Mouse (Mus musculus) ES-E14 (cell line): ENCODE measurements around the gene Panx2. TPM values are rescaled to one million over a fixed set of nuclear protein-coding genes. Genes with fewer than 3 reads are reported as not detected.

Experiments
- DNase-seq: peaks from one replicate; pipeline ENCODE4 v3.0.0-alpha.2; 2013; ENCODE audit warnings: low read depth, low spot score
- H3K27ac ChIP-seq: 2 replicates; pipeline ENCODE4 v1.5.1; 2012; ENCODE audit warnings: low read depth, mild to moderate bottlenecking, low read length, moderate library complexity, mixed read lengths; ENCODE audit not compliant: poor library complexity, insufficient read depth, severe bottlenecking
- H3K36me3 ChIP-seq: 2 replicates; pipeline ENCODE4 v1.6.1; 2012; ENCODE audit warnings: mild to moderate bottlenecking, low read length, moderate library complexity, mixed read lengths; ENCODE audit not compliant: control insufficient read depth, poor library complexity, insufficient read depth, severe bottlenecking
- H3K4me1 ChIP-seq, 2 experiments: fragments of 150-350 bp in 1 of 2; sonication (generic) in 1 of 2; 2 replicates each; pipeline ENCODE4 v1.6.1; 2012; ENCODE audit warnings: low read length in 2 of 2, mild to moderate bottlenecking in 1 of 2, mixed read lengths in 1 of 2; ENCODE audit not compliant: control insufficient read depth in 2 of 2, insufficient read depth in 2 of 2, poor library complexity in 1 of 2
- H3K4me3 ChIP-seq, 2 experiments: fragments of 150-350 bp in 1 of 2; sonication (generic) in 1 of 2; 2 replicates each; pipeline ENCODE4 v1.5.1; 2012; ENCODE audit warnings: low read length in 2 of 2, low read depth in 1 of 2, mild to moderate bottlenecking in 1 of 2, mixed read lengths in 1 of 2; ENCODE audit not compliant: insufficient read depth in 1 of 2, poor library complexity in 1 of 2, severe bottlenecking in 1 of 2
- H3K9ac ChIP-seq: 2 replicates; pipeline ENCODE4 v1.6.1; 2012; ENCODE audit warnings: low read depth, mild to moderate bottlenecking, low read length, mixed read lengths; ENCODE audit not compliant: poor library complexity, insufficient read depth, severe bottlenecking
- H3K9me3 ChIP-seq: fragments of 150-350 bp; sonication (generic); 2 replicates; pipeline ENCODE4 v1.6.1; 2012; ENCODE audit warnings: low read depth, mild to moderate bottlenecking, low read length; ENCODE audit not compliant: control insufficient read depth, insufficient read depth
- CHD2 ChIP-seq: IDR thresholded peaks from 2 replicates; pipeline ENCODE4 v1.6.1; 2014; ENCODE audit warnings: mild to moderate bottlenecking, low read depth, low read length, inconsistent platforms
- HCFC1 ChIP-seq: IDR thresholded peaks from 2 replicates; pipeline ENCODE4 v1.6.1; 2012; ENCODE audit warnings: low read length, inconsistent platforms, borderline replicate concordance; ENCODE audit not compliant: insufficient read depth
- MAFK ChIP-seq: IDR thresholded peaks from 2 replicates; pipeline ENCODE4 v1.6.1; 2014; ENCODE audit warnings: mild to moderate bottlenecking, low read depth, low read length, inconsistent platforms; ENCODE audit not compliant: insufficient read depth
- ZC3H11A ChIP-seq: IDR thresholded peaks from 2 replicates; pipeline ENCODE4 v1.6.1; 2012; ENCODE audit warnings: low read depth, mild to moderate bottlenecking, inconsistent platforms, low read length, borderline replicate concordance
- ZNF384 ChIP-seq: IDR thresholded peaks from 2 replicates; pipeline ENCODE4 v1.6.1; 2012; ENCODE audit warnings: low read depth, low read length, inconsistent platforms
- in situ Hi-C, 2 experiments: fragments of 600-800 bp; cut with MboI; formaldehyde crosslinking; loops; one replicate each; pipeline ENCODE4 v1.15.1; 2025; ENCODE audit warnings: low sequenced_read_pairs in 2 of 2, inconsistent platforms in 1 of 2; ENCODE audit not compliant: unreplicated experiment in 2 of 2
- total RNA-seq: library from RNA; depleted of rRNA; stranded (reverse); fragments of 300-350 nt; gene quantifications from 2 replicates; pipeline ENCODE4 v1.2.3, GENCODE M21; 2012

The Panx2 gene
- total RNA-seq, 1 experiment = 0.22 TPM

- TF ChIP-seq ZC3H11A = no peak
- TF ChIP-seq ZNF384 = no peak
- TF ChIP-seq HCFC1 = no peak
- no peak for TF ChIP-seq CHD2
- TF ChIP-seq MAFK = no peak
- peaks cover 39% of the 10 kb centered on the region for H3K36me3 ChIP-seq
- no peak overlapping the region for H3K27ac ChIP-seq
- no peak for DNase-seq
- in situ Hi-C loops = no loop called here
- no peak overlapping the region for H3K9ac ChIP-seq
- H3K9me3 ChIP-seq = no peaks in the 10 kb centered on the region
- H3K4me3 ChIP-seq = no peak overlapping the region
- no peaks in the 10 kb centered on the region for H3K4me1 ChIP-seq
Measured at GRCm38 (mm10) chr15:89097450-89097849, 37.9 kb downstream of the Panx2 start.

DNA sequence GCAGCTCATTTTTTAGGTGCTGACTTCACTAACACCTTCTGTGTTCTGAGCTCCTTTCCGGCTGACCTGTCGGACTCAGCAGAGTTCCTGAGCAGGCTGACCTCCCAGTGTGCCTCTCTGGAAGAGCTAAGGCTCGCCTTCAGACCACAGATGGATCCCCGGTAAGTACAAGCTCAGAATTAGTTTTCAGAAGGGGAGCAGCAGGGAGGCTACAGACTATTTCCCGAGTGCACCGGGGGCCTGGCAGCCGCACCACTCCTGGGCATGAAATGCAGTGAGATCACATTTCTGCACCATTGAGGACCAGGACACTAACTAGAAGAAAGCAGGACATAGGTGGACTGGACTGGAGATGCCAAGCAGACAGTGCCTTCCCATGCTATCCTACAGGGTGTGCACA lies 39.1 kb downstream of the Panx2 start:
- Histone ChIP-seq H3K36me3 (peaks cover 50% of the 10 kb centered on the region), H3K4me1 (no peaks in the 10 kb centered on the region), H3K27ac (no peak overlapping the region), H3K4me3 (no peak overlapping the region), H3K9ac (no peak overlapping the region), H3K9me3 (no peaks in the 10 kb centered on the region)
- no peak for TF ChIP-seq ZC3H11A
- TF ChIP-seq ZNF384 = no peak
- TF ChIP-seq MAFK = no peak
- TF ChIP-seq CHD2 = no peak
- TF ChIP-seq HCFC1 = no peak
- no peak for DNase-seq
- in situ Hi-C loops = no loop called here

GRCm38 (mm10) chr15:89100823-89101222 lies 41.3 kb downstream of the Panx2 start:
- TF ChIP-seq ZC3H11A = no peak
- TF ChIP-seq MAFK = no peak
- TF ChIP-seq CHD2 = no peak
- TF ChIP-seq ZNF384 = no peak
- no peak for TF ChIP-seq HCFC1
- Histone ChIP-seq H3K27ac (no peak overlapping the region), H3K4me1 (no peaks in the 10 kb centered on the region), H3K9me3 (no peaks in the 10 kb centered on the region), H3K4me3 (no peak overlapping the region), H3K36me3 (peaks cover 61% of the 10 kb centered on the region), H3K9ac (no peak overlapping the region)
- in situ Hi-C loops = no loop called here
- DNase-seq = no peak

- H3K9me3 ChIP-seq = no peaks in the 10 kb centered on the region
- TF ChIP-seq HCFC1 = no peak
- TF ChIP-seq MAFK = no peak
- TF ChIP-seq ZNF384 = no peak
- TF ChIP-seq CHD2 = no peak
- no peak for TF ChIP-seq ZC3H11A
- no peak overlapping the region for H3K4me3 ChIP-seq
- no peak overlapping the region for H3K27ac ChIP-seq
- H3K9ac ChIP-seq = no peak overlapping the region
- peaks cover 73% of the 10 kb centered on the region for H3K36me3 ChIP-seq
- H3K4me1 ChIP-seq = no peaks in the 10 kb centered on the region
- in situ Hi-C loops = no loop called here
- DNase-seq = no peak
Measured at GRCm38 (mm10) chr15:89102646-89103045, 43.1 kb downstream of the Panx2 start.

DNA sequence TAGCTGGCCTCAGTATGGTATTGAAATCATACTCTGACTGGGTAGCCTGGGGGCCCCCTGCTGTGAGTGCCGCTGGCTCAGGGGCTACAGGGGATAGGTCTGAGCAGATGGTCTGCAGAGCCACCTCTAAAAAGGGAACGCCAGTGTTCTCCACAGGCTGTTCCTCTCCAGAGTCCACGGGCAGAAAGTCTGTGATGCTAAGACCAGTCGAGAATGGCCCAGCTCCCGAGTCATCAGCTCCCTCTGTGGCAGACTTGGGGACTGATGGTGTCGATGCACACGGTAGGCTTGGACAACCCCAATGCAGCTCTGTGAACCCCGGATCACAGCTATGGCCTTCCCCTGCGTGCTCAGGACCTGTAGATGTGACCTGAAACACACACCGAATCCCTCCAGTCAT lies 44.4 kb downstream of the Panx2 start:
- H3K27ac ChIP-seq = no peak overlapping the region
- in situ Hi-C loops = no loop called here
- H3K36me3 ChIP-seq = peaks cover 83% of the 10 kb centered on the region
- H3K4me3 ChIP-seq = no peak overlapping the region
- no peak overlapping the region for H3K9ac ChIP-seq
- no peaks in the 10 kb centered on the region for H3K4me1 ChIP-seq
- TF ChIP-seq ZNF384 = no peak
- no peak for TF ChIP-seq HCFC1
- no peak for TF ChIP-seq CHD2
- TF ChIP-seq MAFK = no peak
- no peak for TF ChIP-seq ZC3H11A
- no peaks in the 10 kb centered on the region for H3K9me3 ChIP-seq
- no peak for DNase-seq
